Mouse (Mus musculus): Measurements from ENCODE around the gene Zfp704. TPM values are rescaled to one million over a fixed set of nuclear protein-coding genes. Genes with fewer than 3 reads are reported as not detected.

Gene Zfp704
- total and polyA plus RNA-seq, 2 experiments from 2014 or later, result 13.0 to 70.4 TPM

GRCm38 (mm10) chr3:9400201-9400885 lies 209.5 kb downstream of the Zfp704 start:
- H3K4me1 ChIP-seq (ENCODE audit: insufficient read depth), result peaks cover 11% of the 10 kb centered on the region
- no peak overlapping the region for H3K9ac ChIP-seq
- no peak overlapping the region for H3K4me3 ChIP-seq (ENCODE audit: low read depth, low read length)
- H3K27me3 ChIP-seq (ENCODE audit: insufficient read depth, low read length), result no peaks in the 10 kb centered on the region
- H3K36me3 ChIP-seq (ENCODE audit: insufficient read depth), result no peaks in the 10 kb centered on the region
- no peak overlapping the region for H3K27ac ChIP-seq (ENCODE audit: low read depth, low read length)
- peak; percentile 42; the same call in 1 of the 2 replicates for ATAC-seq
- no peaks in the 10 kb centered on the region for H3K9me3 ChIP-seq (ENCODE audit: low read length)
- 26% methylated on average over 3 of the region's 3 CpGs for WGBS
- peak; percentile 85 for DNase-seq
- peak; percentile 43 for TF ChIP-seq CTCF (IDR thresholded peaks at IDR 0.05; ENCODE audit: low read depth)
- no peak overlapping the region for H3K4me2 ChIP-seq (ENCODE audit: low read depth)

- Histone ChIP-seq H3K36me3 (ENCODE audit: insufficient read depth) (no peaks in the 10 kb centered on the region), H3K9me3 (ENCODE audit: low read length) (peaks cover 3% of the 10 kb centered on the region; the same call in 1 of the 2 replicates), H3K9ac (no peak overlapping the region), H3K4me2 (ENCODE audit: low read depth) (no peak overlapping the region), H3K4me1 (ENCODE audit: insufficient read depth) (peaks cover 11% of the 10 kb centered on the region), H3K4me3 (ENCODE audit: low read depth, low read length) (no peak overlapping the region), H3K27me3 (ENCODE audit: insufficient read depth, low read length) (no peaks in the 10 kb centered on the region), H3K27ac (ENCODE audit: low read depth, low read length) (no peak overlapping the region)
- no peak for TF ChIP-seq CTCF (IDR thresholded peaks at IDR 0.05; ENCODE audit: low read depth)
- ATAC-seq (no peak), DNase-seq (no peak)
- WGBS, result 72% methylated on average over 5 of the region's 5 CpGs
Measured at GRCm38 (mm10) chr3:9398271-9398670, 211.6 kb downstream of the Zfp704 start.
